Mouse (Mus musculus): Measurements from ENCODE around the gene Cd2.

Gene Cd2

GRCm38 (mm10) chr3:101293571-101294135 is 5.9 kb upstream of the Cd2 start:
- no peak for DNase-seq (ENCODE audit: low read depth)

GRCm38 (mm10) chr3:101292611-101293010 is 4.9 kb upstream of the Cd2 start:
- DNase-seq (ENCODE audit: low read depth) = no peak

- DNase-seq (ENCODE audit: low read depth) = no peak
These were observed 3.1 kb upstream of the Cd2 start for GRCm38 (mm10) chr3:101290587-101291520.

DNA sequence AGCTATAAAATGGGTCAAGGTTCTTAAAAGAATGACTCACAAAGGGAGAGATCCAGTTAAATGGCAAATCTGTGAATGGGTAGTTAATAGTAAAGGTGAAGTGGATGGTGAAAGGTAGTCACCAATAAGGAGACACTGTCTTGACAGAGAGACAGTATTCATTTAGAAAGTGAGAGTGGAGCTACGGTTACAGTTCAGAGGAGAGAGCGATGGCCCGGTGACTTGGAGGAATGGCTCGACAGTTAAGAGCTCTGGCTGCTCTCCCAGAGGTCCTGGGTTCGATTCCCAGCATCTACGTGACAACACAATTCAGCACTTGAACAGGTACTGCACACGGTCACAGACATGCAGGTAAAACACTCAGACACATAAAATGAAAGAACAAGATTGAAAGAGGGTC is 2.3 kb upstream of the Cd2 start:
- DNase-seq (ENCODE audit: low read depth) = no peak

GRCm38 (mm10) chr3:101289406-101289805 is 1.7 kb upstream of the Cd2 start:
- DNase-seq (ENCODE audit: low read depth) = no peak

- no peak for DNase-seq (ENCODE audit: low read depth)
These were observed 1.1 kb downstream of the Cd2 start for GRCm38 (mm10) chr3:101286336-101287325.

DNA sequence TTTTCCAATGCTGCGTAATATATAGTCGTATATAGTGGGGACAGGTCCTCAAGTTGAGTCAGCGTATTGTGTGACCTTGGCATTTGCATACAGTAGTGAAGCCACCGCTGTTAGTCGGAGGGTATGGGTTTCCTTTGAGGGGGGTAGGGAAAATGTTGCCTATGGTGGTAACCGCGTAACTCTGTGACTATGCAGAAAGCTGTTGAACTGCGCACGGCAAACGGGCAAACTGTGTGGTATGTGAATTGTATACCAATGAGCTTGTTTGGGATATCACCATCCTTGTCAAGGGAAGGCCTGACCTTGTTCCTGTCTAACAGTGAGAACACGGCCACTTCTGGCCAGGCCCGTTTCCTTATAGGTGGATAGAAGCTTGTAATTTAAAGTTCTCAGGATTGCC is 1.9 kb downstream of the Cd2 start:
- no peak for DNase-seq (ENCODE audit: low read depth)

GRCm38 (mm10) chr3:101285021-101285615 is 2.6 kb downstream of the Cd2 start:
- no peak for DNase-seq (ENCODE audit: low read depth)

DNA sequence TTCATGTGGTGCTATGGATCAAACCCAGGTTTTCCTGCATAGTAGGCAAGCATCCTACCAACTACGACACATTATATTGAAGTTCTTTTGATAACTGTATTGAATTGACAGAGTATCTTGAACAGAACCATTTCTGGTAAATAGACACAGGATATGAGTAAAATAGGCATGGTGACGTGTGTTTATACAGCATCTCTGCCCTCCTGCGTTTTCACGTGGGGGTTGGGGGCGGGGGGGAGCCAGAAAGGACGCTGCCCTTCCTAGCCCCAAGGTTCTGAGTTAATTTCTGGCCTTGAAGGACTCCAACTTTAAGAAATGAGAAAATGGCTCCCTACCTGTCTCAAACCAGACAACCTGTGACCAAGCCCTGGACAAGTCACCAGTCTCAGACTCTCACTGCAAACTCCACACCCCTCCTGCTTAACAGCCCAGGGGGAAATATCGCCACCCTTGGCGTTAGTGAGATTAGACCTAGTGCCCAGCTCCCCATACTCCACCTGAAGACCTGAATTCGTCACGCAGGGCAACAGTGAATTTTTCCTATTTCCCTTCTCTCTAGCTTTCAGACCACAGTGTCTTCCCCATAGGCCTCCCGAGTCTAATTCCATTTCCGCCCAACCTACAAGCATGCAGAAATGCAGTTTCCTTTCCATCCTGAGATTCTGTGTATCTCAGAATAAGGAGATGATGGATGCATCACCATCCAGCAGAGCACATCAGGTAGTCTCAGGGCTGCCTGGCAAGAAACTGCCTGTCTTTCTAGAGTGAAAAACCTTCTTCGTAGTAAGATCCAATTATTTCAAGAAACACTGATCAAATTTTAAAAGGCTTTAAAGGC is 3.7 kb downstream of the Cd2 start:
- DNase-seq (ENCODE audit: low read depth) = no peak

- no peak for DNase-seq (ENCODE audit: low read depth)
These were observed 4.3 kb downstream of the Cd2 start for GRCm38 (mm10) chr3:101283441-101283840.

GRCm38 (mm10) chr3:101282556-101283180 is 5.1 kb downstream of the Cd2 start:
- DNase-seq (ENCODE audit: low read depth) = no peak

DNA sequence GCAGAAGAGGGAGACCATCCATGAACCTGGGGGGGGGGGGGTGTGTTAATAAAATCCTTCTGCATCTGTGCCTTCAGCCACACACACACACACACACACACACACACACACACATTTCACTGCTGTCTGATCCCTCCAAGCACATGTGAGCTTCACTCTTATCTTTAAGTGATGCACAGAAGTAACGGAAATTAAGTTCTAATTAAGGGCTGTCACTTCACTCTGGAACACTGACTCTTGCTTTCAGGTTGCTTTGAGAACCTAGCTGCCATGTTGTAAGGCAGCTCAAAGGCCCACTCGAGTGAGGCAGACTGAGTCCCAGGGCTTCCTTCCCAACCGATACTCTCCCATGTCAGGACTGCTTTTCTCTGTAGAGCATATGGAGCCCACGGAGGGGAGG is 5.9 kb downstream of the Cd2 start:
- no peak for DNase-seq (ENCODE audit: low read depth)

DNA sequence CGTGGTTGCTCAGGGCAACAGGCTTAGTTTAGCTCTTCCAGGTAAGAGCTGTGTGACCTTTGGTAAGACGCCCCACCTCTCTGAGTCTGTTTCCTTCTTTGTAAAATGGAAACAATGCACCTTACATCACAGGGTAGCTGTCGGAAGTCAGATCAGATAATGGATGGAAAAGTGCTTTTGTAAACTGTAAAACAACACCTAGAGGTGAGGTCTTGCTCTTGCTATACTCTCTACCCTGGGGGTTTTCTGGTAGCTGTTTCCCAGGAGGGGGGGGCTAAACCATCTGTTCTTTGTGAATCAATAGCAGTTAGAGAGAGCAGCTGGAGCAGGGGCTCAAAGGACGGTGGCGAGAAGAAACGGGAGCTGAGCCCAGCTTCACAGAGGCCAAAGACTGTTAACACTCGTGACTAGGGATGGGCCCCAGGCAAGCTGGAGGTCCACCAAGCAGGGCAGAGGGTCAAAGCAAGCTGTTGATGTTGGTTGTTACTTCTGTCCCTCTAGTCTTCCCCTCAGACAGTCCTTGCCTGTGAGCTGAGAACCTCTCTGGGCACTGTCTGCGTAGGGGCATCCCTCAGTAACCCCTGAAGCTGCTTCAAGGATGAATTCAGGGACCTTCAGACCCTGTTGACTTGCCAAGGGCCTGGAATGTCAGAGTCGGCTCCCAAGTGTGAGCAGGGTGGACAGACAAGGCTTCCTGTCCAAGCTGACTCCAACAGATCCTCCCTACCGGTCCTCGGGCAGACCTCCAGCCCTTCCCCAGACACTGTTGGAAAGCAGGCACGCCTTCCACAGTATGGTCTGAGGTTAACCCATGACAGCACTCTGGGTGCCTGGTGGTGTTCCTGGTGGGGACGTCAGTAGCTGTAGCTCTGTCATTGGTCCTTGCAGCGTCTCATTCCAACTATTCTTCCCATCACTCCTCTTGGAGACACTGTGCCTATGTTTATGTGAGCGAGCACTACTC is 7.1 kb downstream of the Cd2 start:
- no peak for DNase-seq (ENCODE audit: low read depth)

DNA sequence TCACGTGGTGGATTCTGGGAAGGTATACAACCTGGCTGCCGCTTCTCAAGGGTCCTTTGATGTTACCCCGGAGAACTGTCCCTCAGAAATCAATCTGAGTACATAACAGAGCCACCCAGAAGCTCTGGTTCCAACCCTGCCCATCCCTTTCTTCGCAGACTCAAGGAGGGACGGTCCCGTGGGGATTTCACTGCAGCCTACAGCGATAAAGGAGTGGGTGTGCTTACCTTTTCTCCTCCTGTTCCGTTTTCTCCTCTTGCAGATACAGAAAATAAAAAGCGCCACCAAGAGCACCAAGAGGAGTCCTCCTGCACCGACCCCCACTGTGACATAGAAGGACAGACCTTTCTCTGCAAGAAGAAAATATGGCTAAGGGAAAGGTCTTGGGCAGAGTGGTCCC is 8.2 kb downstream of the Cd2 start:
- DNase-seq (ENCODE audit: low read depth) = no peak

DNA sequence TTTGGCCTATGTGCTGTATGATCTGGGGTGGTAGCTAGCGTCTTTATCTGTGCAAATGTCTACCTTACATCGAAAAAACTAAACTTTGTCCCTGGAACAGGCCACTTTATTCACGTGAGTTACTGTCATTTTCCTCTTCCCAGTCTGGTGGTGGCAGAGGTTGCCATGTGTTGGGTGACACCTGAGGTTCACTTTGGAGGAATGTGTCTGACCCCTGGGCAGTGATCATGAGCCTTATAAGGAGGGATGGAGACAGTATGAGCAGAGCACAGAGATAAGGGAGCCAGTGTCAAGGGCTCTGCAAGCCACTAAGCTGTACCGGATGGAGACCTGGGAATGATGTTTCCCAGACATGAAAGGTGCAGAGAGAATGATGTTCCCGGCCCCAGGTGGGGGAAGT is 9.3 kb downstream of the Cd2 start:
- no peak for DNase-seq (ENCODE audit: low read depth)

GRCm38 (mm10) chr3:101277830-101278229 is 9.9 kb downstream of the Cd2 start:
- no peak for DNase-seq (ENCODE audit: low read depth)

DNA sequence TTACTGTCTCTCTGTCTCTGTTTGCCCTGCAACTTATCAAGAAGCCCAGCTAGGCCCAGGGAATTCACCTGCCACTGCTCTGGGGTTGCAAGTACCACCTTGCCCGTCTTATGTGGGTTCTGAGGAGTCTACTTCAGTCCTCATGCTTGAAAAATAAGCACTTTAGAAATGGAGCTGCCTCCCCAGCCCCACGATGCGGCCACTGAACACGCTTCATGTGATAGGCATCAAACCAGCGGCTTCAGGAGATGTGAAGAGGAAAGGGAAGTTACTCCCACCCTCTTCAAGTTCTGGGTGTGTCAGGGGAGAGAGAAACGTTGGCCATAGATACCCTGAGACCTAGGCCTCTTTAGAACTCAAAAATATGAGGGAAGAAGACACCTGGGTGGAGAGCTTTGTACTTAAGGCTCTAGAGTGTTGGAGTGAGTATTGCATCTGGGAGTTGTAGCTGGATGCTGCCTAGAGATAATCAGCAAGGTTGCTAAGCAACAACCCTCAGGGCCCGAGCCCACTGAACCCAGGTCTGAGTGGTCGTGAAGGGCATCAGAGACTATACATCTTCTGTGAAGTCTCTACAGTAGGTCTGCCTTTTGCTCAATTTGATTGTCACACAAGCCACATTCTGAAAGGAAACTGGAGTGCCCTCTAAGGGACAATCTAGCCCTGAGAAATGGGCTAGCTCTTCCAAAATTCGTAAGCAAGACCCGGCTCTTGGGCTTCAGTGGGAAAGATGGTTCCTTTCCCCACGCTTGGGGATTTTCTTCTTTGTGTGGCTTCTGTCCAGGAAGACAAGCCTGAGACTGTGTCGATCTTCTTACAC is 11.0 kb downstream of the Cd2 start:
- DNase-seq (ENCODE audit: low read depth) = no peak

- DNase-seq (ENCODE audit: low read depth) = no peak
These were observed 12.0 kb downstream of the Cd2 start for GRCm38 (mm10) chr3:101275636-101276300.
